Mouse (Mus musculus): ENCODE measurements around the gene Ube3b. TPM values are rescaled to one million over a fixed set of nuclear protein-coding genes. Genes with fewer than 3 reads are reported as not detected.

The Ube3b gene
- total RNA-seq, 2 experiments from 2014 or later: 107 to 118 TPM

- intact Hi-C loops (cut with DNase I): no loop called here
- no peak for DNase-seq
Observed at GRCm38 (mm10) chr5:114372565-114372964, 7.8 kb upstream of the Ube3b start.

- peak in 1 of 2 experiments; percentile 26 for DNase-seq
- intact Hi-C loops (cut with DNase I): no loop called here
Observed at GRCm38 (mm10) chr5:114373174-114373573, 7.2 kb upstream of the Ube3b start.

- no peak for DNase-seq
- intact Hi-C loops (cut with DNase I): no loop called here
Observed at GRCm38 (mm10) chr5:114373581-114373980, 6.8 kb upstream of the Ube3b start.

GRCm38 (mm10) chr5:114374409-114375213 lies 5.8 kb upstream of the Ube3b start:
- intact Hi-C loops (cut with DNase I): no loop called here
- no peak for DNase-seq

GRCm38 (mm10) chr5:114378177-114378920 lies 2.1 kb upstream of the Ube3b start:
- DNase-seq: no peak
- intact Hi-C loops (cut with DNase I): no loop called here

GRCm38 (mm10) chr5:114378936-114379335 lies 1.5 kb upstream of the Ube3b start:
- intact Hi-C loops (cut with DNase I): no loop called here
- no peak for DNase-seq

- intact Hi-C loops (cut with DNase I): loop anchor here (5.0 kb wide), 1 partner anchor 67 kb away; no protein-coding TSS in a partner anchor
- DNase-seq: no peak
Observed at GRCm38 (mm10) chr5:114379763-114380162, 644 bp upstream of the Ube3b start.

- no peak for DNase-seq
- intact Hi-C loops (cut with DNase I): loop anchor here (5.0 kb wide), 1 partner anchor 69 kb away; no protein-coding TSS in a partner anchor
Observed at GRCm38 (mm10) chr5:114381013-114381351, 575 bp downstream of the Ube3b start.

- DNase-seq: no peak
- intact Hi-C loops (cut with DNase I): loop anchor here (5.0 kb wide), 1 partner anchor 71 kb away; no protein-coding TSS in a partner anchor
Observed at GRCm38 (mm10) chr5:114383184-114383904, 2.9 kb downstream of the Ube3b start.

GRCm38 (mm10) chr5:114384448-114384847 lies 4.0 kb downstream of the Ube3b start:
- intact Hi-C loops (cut with DNase I): loop anchor here (5.0 kb wide), 1 partner anchor 72 kb away; no protein-coding TSS in a partner anchor
- DNase-seq: no peak

- intact Hi-C loops (cut with DNase I): no loop called here
- no peak for DNase-seq
Observed at GRCm38 (mm10) chr5:114393169-114393568, 12.8 kb downstream of the Ube3b start.

GRCm38 (mm10) chr5:114406592-114406991 lies 26.2 kb downstream of the Ube3b start:
- intact Hi-C loops (cut with DNase I): no loop called here

GRCm38 (mm10) chr5:114407269-114407668 lies 26.9 kb downstream of the Ube3b start:
- intact Hi-C loops (cut with DNase I): no loop called here
- DNase-seq: no peak

More at GRCm38 (mm10) chr5:114406592-114406991, 26.2 kb downstream of the Ube3b start:
- no peak for DNase-seq

- intact Hi-C loops (cut with DNase I): no loop called here
- no peak for DNase-seq
Observed at GRCm38 (mm10) chr5:114407810-114408209, 27.4 kb downstream of the Ube3b start.

- intact Hi-C loops (cut with DNase I): no loop called here
- no peak for DNase-seq
Observed at GRCm38 (mm10) chr5:114408846-114409245, 28.4 kb downstream of the Ube3b start.

- no peak for DNase-seq
- intact Hi-C loops (cut with DNase I): no loop called here
Observed at GRCm38 (mm10) chr5:114410429-114410828, 30.0 kb downstream of the Ube3b start.

- DNase-seq: no peak
- intact Hi-C loops (cut with DNase I): no loop called here
Observed at GRCm38 (mm10) chr5:114412361-114412998, 32.1 kb downstream of the Ube3b start.

- intact Hi-C loops (cut with DNase I): no loop called here
Observed at GRCm38 (mm10) chr5:114413067-114413735, 32.8 kb downstream of the Ube3b start.

GRCm38 (mm10) chr5:114415606-114416005 lies 35.2 kb downstream of the Ube3b start:
- intact Hi-C loops (cut with DNase I): no loop called here
- no peak for DNase-seq

More at GRCm38 (mm10) chr5:114413067-114413735, 32.8 kb downstream of the Ube3b start:
- no peak for DNase-seq

- intact Hi-C loops (cut with DNase I): no loop called here
- DNase-seq: no peak
Observed at GRCm38 (mm10) chr5:114416855-114417254, 36.4 kb downstream of the Ube3b start.
